Mouse (Mus musculus): Measurements from ENCODE around the gene Agtpbp1. TPM values are rescaled to one million over a fixed set of nuclear protein-coding genes. Genes with fewer than 3 reads are reported as not detected.
A peak's percentile ranks its signal among the peaks of the same experiment; 100 is the strongest.

Gene Agtpbp1
- polyA plus RNA-seq, 1 experiment from 2014 or later: 10.6 TPM

DNA sequence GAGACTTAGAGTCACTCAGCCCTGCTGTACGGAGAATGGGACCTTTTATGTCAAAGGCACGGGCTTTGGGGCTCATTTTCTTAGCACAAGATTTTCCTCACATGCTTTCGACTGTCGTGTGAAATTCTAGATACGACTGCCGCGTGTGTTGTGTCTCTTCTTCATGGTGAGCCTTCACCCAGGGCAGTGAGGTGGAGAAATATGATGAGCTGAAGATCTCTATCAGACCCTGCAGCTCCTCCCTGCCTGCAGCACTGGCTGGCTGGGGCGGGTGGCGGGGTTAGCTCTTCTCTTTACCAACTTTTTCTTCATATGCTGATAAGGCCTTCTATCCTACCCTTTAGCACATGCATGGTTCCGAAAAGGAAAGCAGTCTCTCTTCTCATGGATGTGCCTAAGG, 20.1 kb downstream of the Agtpbp1 start:
- no peak overlapping the region for H3K4me3 ChIP-seq (ENCODE audit: low read depth, low read length)
- H3K27me3 ChIP-seq (ENCODE audit: control insufficient read depth, insufficient read depth, low read length): no peaks in the 10 kb centered on the region
- 86% methylated on average over 10 of the region's 10 CpGs for WGBS
- DNase-seq (ENCODE audit: low spot score): no peak
- H3K27ac ChIP-seq (replicated peaks; ENCODE audit: low read depth, low read length): no peak overlapping the region
- no peak for ATAC-seq (ENCODE audit: insufficient number of reproducible peaks, low FRiP score, low TSS enrichment, low read depth)
- H3K9me3 ChIP-seq (ENCODE audit: control insufficient read depth, low read length): no peaks in the 10 kb centered on the region
- no peaks in the 10 kb centered on the region for H3K4me1 ChIP-seq (ENCODE audit: control insufficient read depth, insufficient read depth, low read length)
- no peak overlapping the region for H3K9ac ChIP-seq (ENCODE audit: low read length)
- no peaks in the 10 kb centered on the region for H3K36me3 ChIP-seq (ENCODE audit: control insufficient read depth, insufficient read depth, low read length)
- no peak overlapping the region for H3K4me2 ChIP-seq (ENCODE audit: low read depth, severe bottlenecking)

DNA sequence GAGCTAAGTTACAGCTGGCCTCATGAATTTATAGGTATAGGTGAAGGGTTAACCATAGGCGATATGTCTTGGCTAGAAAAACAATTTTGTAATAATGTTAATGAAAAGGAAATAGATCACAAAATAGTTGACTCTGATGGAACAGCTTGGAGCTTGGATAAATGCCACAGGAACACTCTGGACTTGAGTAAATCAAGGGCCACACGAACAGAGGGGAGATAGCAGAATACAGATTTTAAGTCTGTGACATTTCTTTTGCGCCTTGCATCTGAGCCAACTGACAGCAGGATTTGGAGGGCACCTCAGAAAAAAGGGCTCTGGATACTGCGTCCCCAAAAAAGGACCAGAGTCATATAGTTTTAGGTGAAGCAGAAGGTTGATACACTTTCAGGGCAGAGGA, 20.5 kb downstream of the Agtpbp1 start:
- Histone ChIP-seq H3K4me1 (ENCODE audit: control insufficient read depth, insufficient read depth, low read length) (no peaks in the 10 kb centered on the region), H3K9me3 (ENCODE audit: control insufficient read depth, low read length) (no peaks in the 10 kb centered on the region), H3K4me2 (ENCODE audit: low read depth, severe bottlenecking) (no peak overlapping the region), H3K27me3 (ENCODE audit: control insufficient read depth, insufficient read depth, low read length) (no peaks in the 10 kb centered on the region), H3K27ac (replicated peaks; ENCODE audit: low read depth, low read length) (no peak overlapping the region), H3K36me3 (ENCODE audit: control insufficient read depth, insufficient read depth, low read length) (no peaks in the 10 kb centered on the region), H3K9ac (ENCODE audit: low read length) (no peak overlapping the region), H3K4me3 (ENCODE audit: low read depth, low read length) (no peak overlapping the region)
- ATAC-seq (ENCODE audit: insufficient number of reproducible peaks, low FRiP score, low TSS enrichment, low read depth) (no peak), DNase-seq (ENCODE audit: low spot score) (no peak)
- 84% methylated on average over 4 of the region's 4 CpGs for WGBS

DNA sequence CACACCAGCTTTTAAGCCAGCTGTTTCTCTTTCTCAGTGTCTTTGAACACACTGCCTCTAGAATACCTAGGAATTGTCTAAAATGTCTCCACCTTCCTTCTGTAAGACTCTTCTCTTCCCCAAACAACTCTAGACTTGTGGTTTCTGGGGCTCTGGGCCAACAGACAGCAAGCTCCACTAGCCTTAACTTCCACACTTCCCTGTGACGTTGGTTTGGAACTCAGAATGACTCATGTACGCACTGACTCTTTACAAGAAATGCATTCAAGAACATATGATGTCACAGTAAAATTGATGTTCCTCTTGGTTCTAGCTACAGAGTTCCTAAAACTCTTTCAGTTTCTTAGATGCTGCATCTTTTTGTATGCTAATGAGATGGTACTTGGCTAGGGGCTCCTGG, 22.6 kb downstream of the Agtpbp1 start:
- WGBS: 92% methylated on average over 2 of the region's 2 CpGs
- Histone ChIP-seq H3K36me3 (ENCODE audit: control insufficient read depth, insufficient read depth, low read length) (no peaks in the 10 kb centered on the region), H3K27ac (replicated peaks; ENCODE audit: low read depth, low read length) (no peak overlapping the region), H3K27me3 (ENCODE audit: control insufficient read depth, insufficient read depth, low read length) (no peaks in the 10 kb centered on the region), H3K4me3 (ENCODE audit: low read depth, low read length) (no peak overlapping the region), H3K4me2 (ENCODE audit: low read depth, severe bottlenecking) (no peak overlapping the region), H3K9ac (ENCODE audit: low read length) (no peak overlapping the region), H3K4me1 (ENCODE audit: control insufficient read depth, insufficient read depth, low read length) (no peaks in the 10 kb centered on the region), H3K9me3 (ENCODE audit: control insufficient read depth, low read length) (no peaks in the 10 kb centered on the region)
- DNase-seq (ENCODE audit: low spot score) (no peak), ATAC-seq (ENCODE audit: insufficient number of reproducible peaks, low FRiP score, low TSS enrichment, low read depth) (no peak)

DNA sequence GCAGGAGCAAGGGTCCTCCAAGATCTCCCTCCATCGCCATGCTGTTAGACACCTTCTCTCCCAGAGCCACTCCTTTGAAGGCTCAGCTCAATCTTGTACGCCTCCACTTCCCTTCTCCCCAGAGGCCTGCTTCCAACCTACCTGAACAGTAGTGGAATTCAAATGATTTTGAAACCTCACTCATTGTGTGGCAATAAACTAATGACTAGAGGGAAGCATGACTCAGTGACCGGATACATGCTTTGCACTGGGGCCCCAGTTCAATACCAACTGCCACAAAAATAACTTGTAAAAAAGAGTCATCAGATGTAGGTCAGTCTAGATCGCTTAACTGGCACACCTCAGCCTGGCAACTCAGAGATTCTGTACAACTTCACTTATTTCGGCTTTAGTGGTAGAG, 26.3 kb downstream of the Agtpbp1 start:
- no peaks in the 10 kb centered on the region for H3K36me3 ChIP-seq (ENCODE audit: control insufficient read depth, insufficient read depth, low read length)
- H3K4me1 ChIP-seq (ENCODE audit: control insufficient read depth, insufficient read depth, low read length): 0 out of 2 replicates have a peak, but pooled peaks cover 2% of the 10 kb centered on the region
- DNase-seq (ENCODE audit: low spot score): no peak
- no peak overlapping the region for H3K4me2 ChIP-seq (ENCODE audit: low read depth, severe bottlenecking)
- H3K27ac ChIP-seq (replicated peaks; ENCODE audit: low read depth, low read length): no peak overlapping the region
- no peaks in the 10 kb centered on the region for H3K9me3 ChIP-seq (ENCODE audit: control insufficient read depth, low read length)
- 88% methylated on average over 5 of the region's 5 CpGs for WGBS
- H3K9ac ChIP-seq (ENCODE audit: low read length): no peak overlapping the region
- no peak for ATAC-seq (ENCODE audit: insufficient number of reproducible peaks, low FRiP score, low TSS enrichment, low read depth)
- no peaks in the 10 kb centered on the region for H3K27me3 ChIP-seq (ENCODE audit: control insufficient read depth, insufficient read depth, low read length)
- H3K4me3 ChIP-seq (ENCODE audit: low read depth, low read length): no peak overlapping the region

DNA sequence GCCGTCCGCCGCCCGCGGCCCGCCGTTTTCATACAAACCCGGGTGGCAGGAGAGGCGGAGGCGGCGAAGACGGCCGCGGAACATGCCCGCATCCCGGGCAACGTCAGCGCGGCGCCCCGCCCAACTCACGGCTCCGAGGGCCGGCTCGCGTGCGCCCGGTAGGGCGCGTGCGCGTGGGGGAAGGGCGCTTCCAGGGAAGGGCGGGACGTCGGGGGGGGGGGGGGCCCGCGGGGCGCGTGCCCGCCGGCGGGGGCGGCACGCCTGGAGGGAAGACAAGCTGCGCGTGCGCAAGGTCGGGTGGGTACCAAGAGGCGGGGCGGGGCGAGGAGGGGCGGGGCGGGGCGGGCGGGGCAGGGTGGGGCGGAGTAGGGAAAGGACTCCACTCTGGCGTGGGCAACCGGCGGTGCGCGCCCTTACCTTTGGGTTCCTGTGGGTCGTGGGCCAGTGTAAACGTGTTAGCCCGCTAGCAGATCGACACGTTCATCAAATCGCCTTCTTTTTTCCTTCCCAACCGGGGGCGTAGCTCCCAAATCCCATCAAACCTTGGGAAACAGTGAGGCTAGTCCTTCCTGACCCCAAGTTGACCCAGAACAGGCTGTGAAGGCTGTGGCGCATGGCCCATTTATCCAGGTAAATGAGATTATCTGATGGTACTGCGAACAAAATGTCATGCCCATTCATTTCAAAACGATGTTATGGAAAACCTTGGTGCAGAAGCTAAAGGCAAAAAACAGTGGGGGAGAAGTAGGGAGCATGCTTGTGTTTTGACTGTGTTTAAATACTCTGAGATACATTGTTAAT, 27.6 kb downstream of the Agtpbp1 start:
- Histone ChIP-seq H3K36me3 (ENCODE audit: control insufficient read depth, insufficient read depth, low read length) (no peaks in the 10 kb centered on the region), H3K4me3 (ENCODE audit: low read depth, low read length) (peak overlapping the region; percentile 70), H3K4me1 (ENCODE audit: control insufficient read depth, insufficient read depth, low read length) (0 out of 2 replicates have a peak, but pooled peaks cover 2% of the 10 kb centered on the region), H3K27me3 (ENCODE audit: control insufficient read depth, insufficient read depth, low read length) (no peaks in the 10 kb centered on the region), H3K9me3 (ENCODE audit: control insufficient read depth, low read length) (no peaks in the 10 kb centered on the region), H3K9ac (ENCODE audit: low read length) (peak overlapping the region; percentile 67), H3K27ac (replicated peaks; ENCODE audit: low read depth, low read length) (0 out of 2 replicates have a peak overlapping the region, but pooled peaks have one; percentile 36), H3K4me2 (ENCODE audit: low read depth, severe bottlenecking) (peak overlapping the region; percentile 81)
- ATAC-seq (ENCODE audit: insufficient number of reproducible peaks, low FRiP score, low TSS enrichment, low read depth): peak; percentile 87; the same call in 1 of the 2 replicates
- peak; percentile 90 for DNase-seq (ENCODE audit: low spot score)
- under 1% methylated on average over 16 of the region's 73 CpGs for WGBS

DNA sequence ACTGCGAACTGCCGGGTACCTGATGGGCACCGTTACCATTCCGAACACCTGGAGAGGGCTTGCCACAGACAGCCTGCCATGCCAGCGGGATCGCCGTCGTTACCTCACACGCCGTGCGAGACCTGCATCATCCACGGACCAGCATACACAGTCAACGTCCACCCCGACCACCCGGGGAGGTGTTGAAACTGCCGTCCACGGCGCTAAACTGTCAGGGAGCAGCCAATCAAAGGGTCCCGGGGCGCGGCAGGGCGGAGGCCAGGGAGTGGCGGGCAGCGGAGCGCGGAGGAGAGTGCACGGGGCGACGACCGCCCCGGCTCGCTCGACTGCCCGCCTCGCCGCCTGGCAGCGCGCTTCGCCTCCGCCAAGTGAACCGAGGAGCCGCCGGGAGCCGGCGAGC, 28.4 kb downstream of the Agtpbp1 start:
- Histone ChIP-seq H3K27me3 (ENCODE audit: control insufficient read depth, insufficient read depth, low read length) (no peaks in the 10 kb centered on the region), H3K4me2 (ENCODE audit: low read depth, severe bottlenecking) (peak overlapping the region; percentile 81), H3K36me3 (ENCODE audit: control insufficient read depth, insufficient read depth, low read length) (no peaks in the 10 kb centered on the region), H3K9ac (ENCODE audit: low read length) (peak overlapping the region; percentile 67), H3K4me3 (ENCODE audit: low read depth, low read length) (peak overlapping the region; percentile 70), H3K9me3 (ENCODE audit: control insufficient read depth, low read length) (no peaks in the 10 kb centered on the region), H3K27ac (replicated peaks; ENCODE audit: low read depth, low read length) (0 out of 2 replicates have a peak overlapping the region, but pooled peaks have one; percentile 36), H3K4me1 (ENCODE audit: control insufficient read depth, insufficient read depth, low read length) (0 out of 2 replicates have a peak, but pooled peaks cover 2% of the 10 kb centered on the region)
- ATAC-seq (ENCODE audit: insufficient number of reproducible peaks, low FRiP score, low TSS enrichment, low read depth) (peak; percentile 78), DNase-seq (ENCODE audit: low spot score) (peak; percentile 70)
- under 1% methylated on average over 45 of the region's 45 CpGs for WGBS

DNA sequence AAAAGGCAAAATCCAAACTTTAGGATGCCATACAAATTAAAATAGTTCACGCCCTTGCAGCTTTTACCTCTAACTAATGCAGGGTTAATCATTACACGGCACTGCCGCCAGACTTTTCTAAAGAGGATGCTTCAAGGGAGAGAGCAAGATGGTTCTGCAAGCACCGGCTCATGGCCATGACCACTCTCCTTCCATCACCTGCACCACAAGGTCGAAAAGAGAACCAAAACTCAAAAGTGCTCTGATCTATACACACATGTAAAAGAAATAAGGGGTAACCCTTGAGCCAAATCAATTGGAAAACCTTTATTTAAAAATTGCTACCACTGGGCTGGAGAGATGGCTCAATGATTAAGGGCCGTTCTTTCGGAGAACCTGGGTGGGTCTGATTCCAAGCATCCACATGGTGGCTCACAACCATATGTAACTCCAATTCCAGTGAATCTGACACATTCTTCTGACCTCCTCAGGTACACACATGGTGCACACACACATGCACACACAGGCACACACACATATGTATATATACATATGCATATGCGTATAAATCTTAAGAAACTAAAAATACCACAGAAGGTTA, 29.3 kb downstream of the Agtpbp1 start:
- Histone ChIP-seq H3K36me3 (ENCODE audit: control insufficient read depth, insufficient read depth, low read length) (no peaks in the 10 kb centered on the region), H3K9me3 (ENCODE audit: control insufficient read depth, low read length) (no peaks in the 10 kb centered on the region), H3K4me1 (ENCODE audit: control insufficient read depth, insufficient read depth, low read length) (0 out of 2 replicates have a peak, but pooled peaks cover 2% of the 10 kb centered on the region), H3K27ac (replicated peaks; ENCODE audit: low read depth, low read length) (no peak overlapping the region), H3K4me3 (ENCODE audit: low read depth, low read length) (no peak overlapping the region), H3K9ac (ENCODE audit: low read length) (no peak overlapping the region), H3K4me2 (ENCODE audit: low read depth, severe bottlenecking) (0 out of 2 replicates have a peak overlapping the region, but pooled peaks have one; percentile 5), H3K27me3 (ENCODE audit: control insufficient read depth, insufficient read depth, low read length) (no peaks in the 10 kb centered on the region)
- ATAC-seq (ENCODE audit: insufficient number of reproducible peaks, low FRiP score, low TSS enrichment, low read depth) (no peak), DNase-seq (ENCODE audit: low spot score) (no peak)
- WGBS: 79% methylated on average over 8 of the region's 8 CpGs

DNA sequence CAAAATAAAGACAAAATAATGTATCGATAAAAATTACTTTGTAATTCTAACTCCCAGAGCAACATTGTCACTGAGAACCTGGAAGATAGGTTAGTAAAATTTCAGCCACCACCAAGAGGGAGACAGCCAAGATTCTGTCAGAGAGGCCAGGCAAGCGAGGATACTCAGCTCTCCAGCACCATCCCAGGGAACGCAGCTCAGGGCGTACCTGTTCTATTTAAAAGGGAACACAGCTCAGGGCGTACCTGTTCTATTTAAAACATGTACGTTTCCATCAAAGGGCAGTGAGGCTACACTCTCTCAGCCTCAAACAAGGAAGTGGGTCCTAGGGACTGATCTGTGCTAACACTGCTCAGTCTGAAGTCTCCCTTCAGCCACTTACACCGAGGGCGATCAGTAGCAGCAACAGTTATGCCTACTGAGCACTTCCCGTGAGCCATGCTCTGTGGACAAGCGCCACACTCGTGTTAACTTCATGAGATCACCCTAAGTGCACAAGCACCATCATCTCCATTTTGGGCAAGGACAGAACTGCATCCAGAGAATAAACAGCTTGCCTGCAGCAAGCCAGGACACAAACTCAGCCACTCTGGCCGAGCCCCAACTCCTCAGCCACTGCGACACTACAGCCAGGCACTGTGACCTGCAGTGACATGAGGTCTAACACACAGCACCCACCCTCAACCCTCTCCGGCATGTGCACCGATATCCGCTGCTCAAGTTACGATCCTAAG, 30.1 kb downstream of the Agtpbp1 start:
- no peaks in the 10 kb centered on the region for H3K36me3 ChIP-seq (ENCODE audit: control insufficient read depth, insufficient read depth, low read length)
- ATAC-seq (ENCODE audit: insufficient number of reproducible peaks, low FRiP score, low TSS enrichment, low read depth): no peak
- no peak overlapping the region for H3K27ac ChIP-seq (replicated peaks; ENCODE audit: low read depth, low read length)
- no peak overlapping the region for H3K9ac ChIP-seq (ENCODE audit: low read length)
- no peak overlapping the region for H3K4me2 ChIP-seq (ENCODE audit: low read depth, severe bottlenecking)
- 70% methylated on average over 17 of the region's 17 CpGs for WGBS
- H3K4me3 ChIP-seq (ENCODE audit: low read depth, low read length): no peak overlapping the region
- no peaks in the 10 kb centered on the region for H3K9me3 ChIP-seq (ENCODE audit: control insufficient read depth, low read length)
- 0 out of 2 replicates have a peak, but pooled peaks cover 2% of the 10 kb centered on the region for H3K4me1 ChIP-seq (ENCODE audit: control insufficient read depth, insufficient read depth, low read length)
- DNase-seq (ENCODE audit: low spot score): no peak
- H3K27me3 ChIP-seq (ENCODE audit: control insufficient read depth, insufficient read depth, low read length): no peaks in the 10 kb centered on the region

Data from limb, embryonic 11.5 days (tissue).